Mouse (Mus musculus): ENCODE measurements at regions not wholly inside any gene's neighbourhood (a gene's known extent, or its start where the extent isn't known, plus 50 kb on each side); places are given as distances from the start of the nearest gene placed in this dataset.

- Histone ChIP-seq H3K27ac (no peak overlapping the region), H3K4me1 (peaks cover 22% of the 10 kb centered on the region), H3K4me2 (0 out of 2 replicates have a peak overlapping the region, but pooled peaks have one; percentile 13), H3K9me3 (replicated peaks) (no peaks in the 10 kb centered on the region), H3K9ac (no peak overlapping the region), H3K4me3 (no peak overlapping the region), H3K36me3 (no peaks in the 10 kb centered on the region), H3K27me3 (replicated peaks) (no peaks in the 10 kb centered on the region)
- 35% methylated on average over 2 of the region's 2 CpGs for WGBS (ENCODE audit: insufficient replicate concordance)
- ATAC-seq, result peak; percentile 82
These were observed 53.5 kb downstream of the Cd209f start for GRCm38 (mm10) chr8:4052150-4052549.

- Histone ChIP-seq H3K4me3 (no peak overlapping the region), H3K9ac (no peak overlapping the region), H3K4me2 (no peak overlapping the region), H3K27me3 (replicated peaks) (no peaks in the 10 kb centered on the region), H3K36me3 (no peaks in the 10 kb centered on the region), H3K27ac (no peak overlapping the region), H3K9me3 (replicated peaks) (no peaks in the 10 kb centered on the region), H3K4me1 (no peaks in the 10 kb centered on the region)
- WGBS (ENCODE audit: insufficient replicate concordance), result 50% methylated on average over 1 of the region's 1 CpGs
- ATAC-seq, result no peak
These were observed 59.0 kb upstream of the Cd209c start for GRCm38 (mm10) chr8:4013402-4014184.

All from liver, embryonic 12.5 days (tissue).